Mouse (Mus musculus) neural tube, embryonic 15.5 days (tissue): ENCODE results near the gene Clmp. TPM values are rescaled to one million over a fixed set of nuclear protein-coding genes. Genes with fewer than 3 reads are reported as not detected.

Source experiments
- ATAC-seq: fragments of 200-750 bp; cut with Nextera tagmentation; 2 replicates; pipeline ENCODE4 v1.8.0; 2017; ENCODE audit warnings: mild to moderate bottlenecking, moderate TSS enrichment, moderate library complexity; ENCODE audit not compliant: low FRiP score
- H3K27ac ChIP-seq: fragments of 300-500 bp; sonication (generic); replicated peaks from 2 replicates; pipeline ENCODE4 v1.5.1; 2015; ENCODE audit warnings: mild to moderate bottlenecking, inconsistent platforms
- H3K27me3 ChIP-seq: fragments of 300-500 bp; sonication (generic); replicated peaks from 2 replicates; pipeline ENCODE4 v1.6.1; 2015; ENCODE audit warnings: inconsistent platforms
- H3K36me3 ChIP-seq: fragments of 300-500 bp; sonication (generic); 2 replicates; pipeline ENCODE4 v1.6.1; 2015; ENCODE audit warnings: inconsistent platforms
- H3K4me1 ChIP-seq: fragments of 300-500 bp; sonication (generic); 2 replicates; pipeline ENCODE4 v1.6.1; 2015; ENCODE audit warnings: inconsistent platforms
- H3K4me2 ChIP-seq: fragments of 300-500 bp; sonication (generic); 2 replicates; pipeline ENCODE4 v1.6.1; 2015; ENCODE audit warnings: inconsistent platforms, mild to moderate bottlenecking, moderate library complexity
- H3K4me3 ChIP-seq: fragments of 300-500 bp; sonication (generic); replicated peaks from 2 replicates; pipeline ENCODE4 v1.5.1; 2015; ENCODE audit warnings: mild to moderate bottlenecking, inconsistent platforms
- H3K9ac ChIP-seq: fragments of 300-500 bp; sonication (generic); replicated peaks from 2 replicates; pipeline ENCODE4 v1.6.1; 2015; ENCODE audit warnings: mild to moderate bottlenecking, inconsistent platforms
- H3K9me3 ChIP-seq: fragments of 300-500 bp; sonication (generic); replicated peaks from 2 replicates; pipeline ENCODE4 v1.6.1; 2016; ENCODE audit warnings: inconsistent platforms
- WGBS: fragments of 180-500 bp; shearing (Covaris S2); methylation state at CpG from one replicate; pipeline ENCODE4 v1.1.7; 2015; ENCODE audit warnings: mixed read lengths; 5-methylcytosine and 5-hydroxymethylcytosine counted together
- polyA plus RNA-seq: library from polyadenylated mRNA; unstranded; fragments of >200 nt; fragmentation: Nextera tagmentation; extraction: Ambion mirVana; gene quantifications from 2 replicates; pipeline ENCODE4 v1.2.1, GENCODE M21; 2015

Gene Clmp
- polyA plus RNA-seq, 1 experiment from 2014 or later, result 51.2 TPM

DNA sequence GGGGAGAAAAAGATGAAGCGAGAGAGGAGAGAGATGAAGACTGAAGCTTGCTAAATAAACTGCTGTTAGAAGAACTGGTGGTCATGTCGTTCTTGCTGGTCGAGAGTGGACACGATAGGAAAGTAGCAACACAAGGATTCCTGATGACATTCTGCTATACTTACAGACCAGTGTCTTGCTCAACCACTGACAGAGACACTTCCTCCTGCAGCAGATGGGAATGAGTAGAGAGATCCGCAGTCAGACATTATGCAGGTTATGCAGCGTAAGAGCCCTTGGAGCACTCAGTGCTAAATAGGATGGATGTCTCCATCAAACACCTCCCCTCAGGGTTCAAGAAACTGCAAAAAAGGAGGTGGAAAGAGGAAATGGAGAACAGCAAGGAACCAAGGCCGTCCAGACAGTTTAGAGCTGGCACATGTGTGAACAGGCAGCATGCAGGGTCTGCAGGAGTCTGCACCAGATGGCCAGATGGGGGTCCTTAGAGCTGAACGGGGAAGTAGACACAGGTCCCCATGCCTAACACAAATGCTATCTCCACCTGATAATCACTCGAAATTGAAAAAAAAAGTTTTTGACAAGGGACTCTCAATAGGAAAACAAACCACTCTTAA lies 19.5 kb upstream of the Clmp start:
- WGBS, result 74% methylated on average over 9 of the region's 9 CpGs
- ATAC-seq, result no peak

DNA sequence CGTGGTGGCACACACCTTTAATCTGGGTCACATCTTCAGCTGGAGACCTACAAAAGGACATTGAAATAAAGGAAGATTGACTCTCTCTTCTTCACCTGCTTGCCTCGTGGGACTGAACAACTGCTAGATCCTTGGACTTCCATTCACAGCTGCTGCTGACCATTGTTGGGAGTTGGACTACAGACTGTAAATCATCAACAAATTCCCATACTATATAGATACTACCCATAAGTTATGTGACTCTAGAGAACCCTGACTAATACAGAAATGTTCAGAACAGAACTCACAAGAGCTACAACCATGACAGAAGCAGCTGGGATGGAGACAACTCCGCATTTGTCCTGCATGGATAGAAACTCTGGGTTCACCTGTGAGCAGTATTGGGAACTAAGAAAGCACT lies 15.4 kb upstream of the Clmp start, which contains the start of gene Gm21915:
Gene Gm21915, plus strand, starts transcription at position 301 of the 400 bp plus-strand sequence.
- Histone ChIP-seq H3K36me3 (no peaks in the 10 kb centered on the region), H3K27ac (no peak within 1 kb of the TSS), H3K4me3 (no peak within 1 kb of the TSS), H3K9ac (no peak within 1 kb of the TSS), H3K4me2 (no peak within 1 kb of the TSS), H3K27me3 (no peaks in the 10 kb centered on the region), H3K9me3 (no peaks in the 10 kb centered on the region), H3K4me1 (peaks cover 13% of the 10 kb centered on the region)
- WGBS, result 86% methylated on average over 3 of the region's 3 CpGs
- no peak for ATAC-seq

More for the DNA sequence above, 19.5 kb upstream of the Clmp start:
- Histone ChIP-seq H3K27me3 (no peaks in the 10 kb centered on the region), H3K27ac (no peak overlapping the region), H3K9ac (no peak overlapping the region), H3K4me2 (no peak overlapping the region), H3K36me3 (no peaks in the 10 kb centered on the region), H3K4me3 (no peak overlapping the region), H3K4me1 (peaks cover 4% of the 10 kb centered on the region), H3K9me3 (no peaks in the 10 kb centered on the region)

DNA sequence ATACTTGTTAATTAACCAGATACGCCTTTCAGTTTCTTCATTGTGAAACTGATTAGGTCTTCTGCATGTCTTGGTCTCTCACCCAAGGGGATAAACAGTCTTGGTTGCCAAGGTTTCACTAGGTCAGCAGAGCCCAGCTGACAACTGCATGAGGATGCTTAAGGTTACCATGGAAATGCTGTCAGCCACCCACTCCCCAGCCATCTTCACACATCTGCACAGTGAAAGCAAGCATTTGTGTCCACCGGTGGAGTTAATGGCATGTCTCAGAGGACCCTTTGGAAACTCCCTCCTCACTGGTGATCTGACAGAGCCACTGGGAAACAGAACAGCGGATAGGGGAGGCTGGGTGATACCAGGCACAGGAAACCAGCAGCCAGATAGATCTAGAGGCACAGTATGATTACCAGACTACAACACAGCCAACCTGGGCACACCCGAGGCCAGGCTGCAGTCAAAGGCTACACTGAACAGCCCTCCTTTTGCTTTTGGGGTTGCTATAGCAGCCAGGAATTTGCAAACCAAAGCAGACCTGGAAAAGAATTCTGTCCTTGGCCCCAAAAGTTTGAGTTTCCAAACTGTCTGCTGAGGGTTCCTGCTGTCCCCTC lies 14.3 kb upstream of the Clmp start:
- Histone ChIP-seq H3K36me3 (no peaks in the 10 kb centered on the region), H3K9ac (no peak overlapping the region), H3K27me3 (no peaks in the 10 kb centered on the region), H3K4me1 (peaks cover 12% of the 10 kb centered on the region), H3K27ac (no peak overlapping the region), H3K9me3 (no peaks in the 10 kb centered on the region), H3K4me3 (no peak overlapping the region), H3K4me2 (no peak overlapping the region)
- 29% methylated on average over 4 of the region's 4 CpGs for WGBS
- ATAC-seq, result no peak

DNA sequence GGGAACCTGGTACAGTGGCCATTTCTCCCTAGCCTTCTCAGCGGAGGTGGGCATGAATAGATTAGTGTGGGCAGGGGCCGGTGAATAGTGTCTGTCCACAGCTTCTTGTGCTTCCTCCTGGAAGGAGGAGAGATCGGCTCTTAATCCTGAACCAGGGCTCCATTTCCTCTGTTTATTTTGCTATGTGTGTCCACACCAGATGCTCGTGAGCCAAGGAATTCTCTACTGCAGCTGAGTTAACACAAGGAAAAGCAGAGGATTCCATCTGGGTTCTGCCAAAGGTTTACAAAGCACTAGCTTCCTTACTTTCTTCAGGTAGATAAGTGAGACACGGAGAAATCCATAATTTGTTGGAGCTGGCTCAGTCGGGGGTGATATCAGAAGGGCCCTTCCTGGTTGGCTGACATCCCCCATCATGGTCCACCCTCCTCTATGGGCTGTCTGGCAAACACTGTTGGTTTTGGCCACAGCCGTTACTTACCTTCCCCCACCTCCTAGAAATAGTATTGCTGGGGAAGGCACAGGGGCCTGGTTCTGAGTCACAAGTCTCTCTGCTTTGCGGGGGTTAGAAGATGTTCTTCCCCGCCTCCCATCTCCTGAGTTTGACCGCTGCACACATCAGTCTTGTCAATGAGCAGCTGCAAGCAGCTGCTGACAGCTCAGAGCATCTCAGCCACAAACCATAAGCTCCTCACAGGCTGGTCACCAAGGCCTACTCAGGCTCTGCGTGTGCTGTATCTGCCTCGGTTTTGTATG lies 10.4 kb upstream of the Clmp start:
- Histone ChIP-seq H3K4me1 (peaks cover 11% of the 10 kb centered on the region), H3K9me3 (no peaks in the 10 kb centered on the region), H3K27ac (no peak overlapping the region), H3K4me3 (no peak overlapping the region), H3K36me3 (no peaks in the 10 kb centered on the region), H3K27me3 (no peaks in the 10 kb centered on the region), H3K4me2 (no peak overlapping the region), H3K9ac (no peak overlapping the region)
- WGBS, result 81% methylated on average over 12 of the region's 12 CpGs
- no peak for ATAC-seq

DNA sequence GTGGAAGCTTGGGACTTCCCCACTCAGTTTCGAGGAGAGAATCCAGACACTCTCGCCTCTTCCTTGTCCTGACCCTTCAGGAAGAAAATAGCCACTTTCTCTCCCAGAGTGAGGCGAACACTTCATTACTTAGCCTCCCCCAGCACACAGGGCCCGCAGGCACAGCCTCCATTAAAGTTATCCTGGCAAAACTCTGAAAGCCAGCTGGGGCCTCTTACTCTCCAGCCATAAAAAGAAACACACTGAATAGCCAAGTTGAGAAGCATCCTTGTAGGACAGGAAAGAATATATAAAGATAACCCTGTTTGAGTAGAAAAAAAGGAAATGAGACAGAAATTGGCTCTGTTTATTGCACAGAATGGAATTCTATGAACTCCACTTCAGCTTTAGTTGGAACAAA lies 7.1 kb upstream of the Clmp start:
- 60% methylated on average over 4 of the region's 4 CpGs for WGBS

DNA sequence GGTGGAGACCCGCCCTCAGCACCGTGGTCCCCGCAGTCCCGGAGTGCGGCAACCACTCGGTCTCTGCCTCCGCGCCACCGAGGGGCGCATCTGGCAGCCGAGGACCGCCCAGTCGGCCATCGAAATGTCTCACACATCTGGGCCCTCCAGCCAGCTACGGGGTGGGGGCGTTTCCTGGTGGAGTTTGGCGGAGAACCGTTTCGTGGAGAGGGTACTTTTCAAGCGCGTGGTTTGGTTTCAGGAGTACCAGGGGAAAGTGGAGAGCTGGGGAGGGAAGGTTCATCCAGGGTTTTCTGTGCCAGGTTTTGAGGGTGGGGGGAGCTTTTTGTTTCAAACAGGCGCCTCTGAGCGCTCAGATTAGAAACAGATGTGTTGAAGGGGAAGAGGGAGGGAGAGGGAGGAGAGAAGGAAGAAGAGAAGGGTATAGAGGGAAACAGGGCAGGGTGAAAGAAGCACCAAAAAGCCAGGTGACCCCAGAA lies 698 bp downstream of the Clmp start:
- under 1% methylated on average over 23 of the region's 23 CpGs for WGBS
- Histone ChIP-seq H3K27ac (peak overlapping the region; percentile 97), H3K27me3 (no peaks in the 10 kb centered on the region), H3K4me2 (peak overlapping the region; percentile 86), H3K4me1 (peaks cover 35% of the 10 kb centered on the region), H3K9ac (peak overlapping the region; percentile 93), H3K4me3 (peak overlapping the region; percentile 69), H3K9me3 (no peaks in the 10 kb centered on the region), H3K36me3 (no peaks in the 10 kb centered on the region)
- peak; percentile 67 for ATAC-seq

More for the DNA sequence above, 7.1 kb upstream of the Clmp start:
- H3K4me1 ChIP-seq, result 0 out of 2 replicates have a peak, but pooled peaks cover 2% of the 10 kb centered on the region
- no peaks in the 10 kb centered on the region for H3K36me3 ChIP-seq
- H3K27ac ChIP-seq, result no peak overlapping the region
- H3K4me3 ChIP-seq, result no peak overlapping the region
- no peak overlapping the region for H3K9ac ChIP-seq
- no peak for ATAC-seq
- no peaks in the 10 kb centered on the region for H3K9me3 ChIP-seq
- H3K27me3 ChIP-seq, result no peaks in the 10 kb centered on the region
- no peak overlapping the region for H3K4me2 ChIP-seq

DNA sequence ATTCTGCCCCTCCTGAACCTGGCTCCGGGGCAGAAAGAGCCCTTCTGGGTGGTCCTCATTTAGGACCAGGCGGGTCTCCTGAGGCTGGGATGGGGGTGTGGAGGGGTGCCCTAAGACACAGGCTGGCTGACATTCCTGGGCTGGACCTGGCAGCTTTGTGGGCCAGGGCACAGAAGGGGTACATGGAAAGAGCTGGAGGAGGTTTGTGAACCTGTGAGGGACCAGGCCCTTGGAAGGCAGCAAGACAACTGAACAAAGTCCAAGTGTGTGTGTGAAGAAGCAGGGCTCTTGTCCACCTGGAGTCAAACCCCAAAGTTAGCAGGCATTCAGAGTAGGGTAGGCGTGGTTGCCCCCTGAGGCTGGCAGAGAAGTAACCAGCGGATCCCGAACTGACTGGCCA lies 1.3 kb downstream of the Clmp start:
- H3K4me2 ChIP-seq, result peak overlapping the region; percentile 86
- H3K27ac ChIP-seq, result peak overlapping the region; percentile 97
- peaks cover 38% of the 10 kb centered on the region for H3K4me1 ChIP-seq
- H3K4me3 ChIP-seq, result peak overlapping the region; percentile 69
- H3K9ac ChIP-seq, result peak overlapping the region; percentile 93
- no peaks in the 10 kb centered on the region for H3K36me3 ChIP-seq
- 35% methylated on average over 5 of the region's 5 CpGs for WGBS
- ATAC-seq, result peak; percentile 8; the same call in 1 of the 2 replicates
- no peaks in the 10 kb centered on the region for H3K27me3 ChIP-seq
- H3K9me3 ChIP-seq, result no peaks in the 10 kb centered on the region

DNA sequence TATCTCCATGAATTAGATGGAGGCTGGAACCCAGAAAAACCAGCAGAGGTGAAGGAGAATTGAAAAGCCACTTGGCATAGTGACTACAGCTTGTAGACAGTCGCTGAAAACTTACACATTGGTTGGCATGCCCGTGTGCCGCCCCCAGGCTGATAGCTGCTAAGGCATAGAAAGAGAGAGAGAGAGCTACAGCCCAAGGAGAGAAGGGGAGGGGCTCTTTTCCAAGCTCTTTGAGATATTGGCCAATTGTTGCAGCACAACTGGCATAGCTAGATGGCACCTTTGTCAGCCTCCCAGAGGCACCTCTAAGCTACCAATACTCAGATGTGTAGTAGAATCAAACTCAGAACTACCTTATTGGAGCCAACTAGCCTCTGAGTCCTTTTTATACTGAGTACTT lies 1.8 kb downstream of the Clmp start:
- ATAC-seq, result no peak
- Histone ChIP-seq H3K27ac (peak overlapping the region; percentile 97), H3K4me1 (peaks cover 41% of the 10 kb centered on the region), H3K9me3 (no peaks in the 10 kb centered on the region), H3K4me2 (peak overlapping the region; percentile 86), H3K36me3 (no peaks in the 10 kb centered on the region), H3K27me3 (no peaks in the 10 kb centered on the region), H3K4me3 (peak overlapping the region; percentile 69), H3K9ac (peak overlapping the region; percentile 93)
- 35% methylated on average over 3 of the region's 3 CpGs for whole genome bisulfite sequencing

DNA sequence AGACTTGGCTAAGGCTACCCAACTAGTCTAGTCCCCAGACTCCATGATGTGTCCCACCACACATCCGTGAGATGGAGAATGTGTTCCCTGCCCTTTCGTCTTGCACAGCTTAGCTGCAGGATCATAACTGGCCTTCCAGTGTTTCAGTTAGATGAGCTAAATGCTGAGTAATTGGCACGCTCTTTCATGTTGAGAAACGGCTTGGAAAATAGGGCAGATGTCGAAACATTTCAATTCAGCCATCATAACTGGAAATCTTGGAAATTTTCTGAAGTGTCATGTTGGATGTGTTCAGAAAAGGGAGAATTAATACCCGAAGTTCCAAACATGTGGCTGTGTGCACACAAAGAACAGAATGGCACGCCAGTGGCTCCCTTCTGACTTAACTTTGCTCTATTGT lies 4.7 kb downstream of the Clmp start:
- no peak for ATAC-seq
- H3K4me1 ChIP-seq, result peaks cover 62% of the 10 kb centered on the region
- no peak overlapping the region for H3K9ac ChIP-seq
- H3K4me3 ChIP-seq, result no peak overlapping the region
- no peak overlapping the region for H3K27ac ChIP-seq
- H3K9me3 ChIP-seq, result no peaks in the 10 kb centered on the region
- no peaks in the 10 kb centered on the region for H3K36me3 ChIP-seq
- no peak overlapping the region for H3K4me2 ChIP-seq
- H3K27me3 ChIP-seq, result no peaks in the 10 kb centered on the region
- 91% methylated on average over 7 of the region's 7 CpGs for WGBS

DNA sequence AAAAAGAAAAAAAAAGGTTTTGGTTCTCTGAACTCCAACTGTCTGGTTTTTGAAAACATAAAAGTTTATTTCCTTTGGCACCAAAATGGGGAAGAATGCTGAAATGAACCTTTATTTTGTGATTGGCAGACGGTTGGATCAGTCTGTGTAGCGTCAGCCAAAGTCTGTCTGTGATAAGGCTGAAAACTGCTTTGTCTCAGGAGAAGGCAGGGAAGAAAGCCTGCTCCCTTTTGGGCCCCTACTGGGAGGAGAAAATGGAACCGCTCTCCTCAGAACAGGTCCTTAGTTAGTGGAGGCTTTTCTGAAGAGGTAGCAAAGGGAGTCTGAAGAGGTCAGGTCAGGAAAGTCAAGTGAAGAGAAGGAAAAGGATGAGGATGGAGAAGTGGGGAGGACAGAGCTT lies 7.3 kb downstream of the Clmp start:
- no peak for ATAC-seq
- Histone ChIP-seq H3K4me2 (no peak overlapping the region), H3K9ac (no peak overlapping the region), H3K36me3 (0 out of 2 replicates have a peak, but pooled peaks cover 10% of the 10 kb centered on the region), H3K4me3 (no peak overlapping the region), H3K9me3 (no peaks in the 10 kb centered on the region), H3K4me1 (peaks cover 47% of the 10 kb centered on the region), H3K27me3 (no peaks in the 10 kb centered on the region), H3K27ac (peak overlapping the region; percentile 54; the same call in 1 of the 2 replicates)
- WGBS, result 55% methylated on average over 3 of the region's 3 CpGs

DNA sequence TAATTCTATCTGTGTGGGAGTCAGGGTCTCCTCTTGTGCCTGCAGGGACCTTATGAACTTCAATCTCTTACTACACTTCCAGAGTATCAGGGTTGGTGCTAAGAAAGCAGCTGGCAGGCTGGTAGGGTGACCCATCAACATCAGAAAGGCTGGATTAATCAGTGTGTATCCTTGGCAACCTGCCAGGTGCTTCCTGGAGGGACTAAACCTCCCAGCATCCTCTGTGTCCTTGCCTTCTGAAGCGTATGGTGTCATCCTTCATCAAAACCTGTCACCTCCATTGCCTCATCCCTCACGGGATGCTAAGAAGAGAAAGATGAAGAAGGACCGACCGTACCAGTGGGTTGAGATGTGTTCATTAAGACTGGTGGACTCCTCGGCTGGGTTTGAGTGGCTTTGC lies 8.0 kb downstream of the Clmp start:
- Histone ChIP-seq H3K4me1 (peaks cover 40% of the 10 kb centered on the region), H3K4me2 (no peak overlapping the region), H3K9ac (no peak overlapping the region), H3K27me3 (no peaks in the 10 kb centered on the region), H3K4me3 (no peak overlapping the region), H3K27ac (no peak overlapping the region), H3K36me3 (0 out of 2 replicates have a peak, but pooled peaks cover 10% of the 10 kb centered on the region), H3K9me3 (no peaks in the 10 kb centered on the region)
- 36% methylated on average over 5 of the region's 5 CpGs for WGBS
- peak; percentile 33; the same call in 1 of the 2 replicates for ATAC-seq
